Mouse (Mus musculus) neutrophil, adult 5-6 weeks (primary cell): ENCODE data around the gene Mon2. TPM values are rescaled to one million over a fixed set of nuclear protein-coding genes. Genes with fewer than 3 reads are reported as not detected.

ENCODE experiments used
- ATAC-seq: fragments of 151-379, 151-347 bp; 2 replicates; pipeline ENCODE4 v1.8.0; 2017; ENCODE audit warnings: mild to moderate bottlenecking, moderate TSS enrichment; ENCODE audit not compliant: insufficient number of reproducible peaks, poor library complexity, low FRiP score, severe bottlenecking; ENCODE audit errors: extremely low read depth
- total RNA-seq: library from RNA; stranded (forward); fragments of 200-1000 nt; gene quantifications from 2 replicates; pipeline ENCODE4 v1.2.3, GENCODE M21; 2017

Mon2 gene
- total RNA-seq, 1 experiment from 2014 or later, result 162 TPM

DNA sequence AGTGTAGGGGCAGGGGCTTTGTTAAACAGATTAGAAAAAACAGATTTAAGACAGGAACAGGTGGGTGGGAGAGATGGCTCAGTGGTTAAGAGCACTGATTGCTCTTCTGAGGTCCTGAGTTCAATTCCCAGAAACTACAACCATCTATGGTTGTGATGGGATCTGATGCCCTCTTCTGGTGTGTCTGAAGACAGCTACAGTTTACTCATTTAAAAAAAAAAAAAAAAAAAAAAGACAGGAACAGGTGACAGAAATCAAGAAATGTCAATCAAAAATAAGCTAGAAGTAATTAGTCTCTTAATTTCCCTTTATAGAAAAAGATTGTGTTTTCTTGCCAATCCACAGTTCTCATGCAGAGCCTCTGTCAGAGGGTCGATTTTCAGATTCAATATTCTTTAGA, 74.3 kb downstream of the Mon2 start:
- ATAC-seq, result no peak

DNA sequence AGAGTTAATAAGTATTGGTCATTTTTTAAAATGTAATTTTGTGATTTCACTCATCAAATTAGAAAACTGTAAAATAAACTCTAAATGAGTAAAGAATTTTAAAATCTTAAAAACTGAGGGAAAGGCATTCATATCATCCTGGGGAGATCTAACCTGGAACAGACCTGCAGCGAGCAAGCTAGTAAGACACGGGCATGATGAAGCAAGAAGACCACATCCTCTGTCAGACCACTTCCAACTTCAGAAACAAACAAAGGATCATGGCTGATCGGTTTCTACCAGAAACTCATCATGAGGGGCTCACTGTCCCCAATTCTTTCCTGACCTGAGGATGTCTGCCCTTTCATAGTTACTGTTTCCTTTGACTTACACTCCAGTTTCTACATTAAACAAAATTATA, 74.9 kb downstream of the Mon2 start:
- no peak for ATAC-seq

DNA sequence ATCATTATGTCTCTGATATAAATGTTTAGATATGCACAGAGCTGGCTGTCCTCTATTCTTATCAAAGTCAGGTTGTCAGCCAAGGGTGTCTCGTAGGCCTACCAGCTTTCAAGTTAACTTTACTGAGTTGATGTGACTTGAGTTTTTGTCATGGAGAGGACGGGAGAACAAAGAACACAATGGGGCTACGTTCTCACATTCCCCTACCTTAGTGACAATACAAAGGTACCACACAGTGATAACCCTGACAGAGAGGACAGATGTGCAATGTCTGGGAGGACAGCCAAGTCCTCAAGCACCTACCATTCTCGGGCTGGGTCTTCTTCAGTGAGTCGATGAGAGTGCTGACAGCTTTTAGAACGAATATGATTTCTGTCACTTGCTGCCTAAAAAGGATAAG, 76.9 kb downstream of the Mon2 start:
- ATAC-seq, result no peak

DNA sequence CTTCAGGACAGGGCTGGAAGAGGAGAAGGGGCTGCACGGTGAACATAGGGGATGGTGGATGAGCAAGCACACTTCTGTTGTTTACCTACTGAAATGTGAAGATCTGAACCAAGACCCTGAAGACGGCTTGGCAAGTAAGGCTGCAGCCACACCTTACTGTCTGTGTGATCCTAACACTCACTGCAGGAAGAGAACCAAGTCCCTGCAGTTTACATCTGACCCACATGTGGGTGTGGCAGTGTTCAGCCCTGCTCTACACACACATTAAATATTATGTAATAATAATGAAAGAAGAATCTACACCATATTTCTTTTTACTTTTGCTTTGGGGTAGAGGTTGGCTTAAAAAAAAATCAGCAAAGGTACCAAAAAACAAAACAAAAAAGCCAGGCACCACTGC, 78.5 kb downstream of the Mon2 start:
- no peak for ATAC-seq

DNA sequence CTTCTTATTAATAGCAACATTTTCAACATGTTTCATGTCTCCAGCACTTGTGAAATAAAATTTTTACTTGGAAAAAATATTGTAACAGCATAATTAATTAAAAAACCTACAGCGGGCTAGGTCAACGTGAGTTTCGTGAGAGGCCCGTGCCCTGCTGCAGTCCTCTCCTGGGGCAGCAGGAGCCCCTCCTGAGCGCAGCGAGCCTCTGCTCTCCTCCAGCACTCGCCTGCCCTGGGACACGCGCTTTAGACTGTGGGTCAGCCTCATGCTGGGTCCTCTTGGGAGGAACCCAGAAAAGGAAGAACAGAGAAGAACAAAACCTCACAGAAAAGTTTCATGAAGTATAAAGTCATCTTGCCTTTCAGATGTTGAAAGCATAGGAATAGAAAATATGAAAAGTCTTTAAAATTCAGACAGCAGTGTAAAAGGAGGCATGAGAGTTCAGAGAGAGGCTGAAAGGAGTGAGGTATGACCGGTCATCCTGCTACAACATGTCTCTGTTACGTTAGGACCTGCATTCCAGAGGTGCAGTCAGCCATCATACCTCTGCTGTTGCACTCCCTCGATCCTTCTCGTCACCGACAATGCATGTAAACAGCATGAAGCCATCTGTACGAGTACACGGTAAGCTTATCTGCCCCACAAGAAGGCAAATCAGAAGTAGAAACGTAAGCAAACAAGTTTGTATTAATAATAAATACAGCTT, 81.8 kb downstream of the Mon2 start:
- no peak for ATAC-seq

DNA sequence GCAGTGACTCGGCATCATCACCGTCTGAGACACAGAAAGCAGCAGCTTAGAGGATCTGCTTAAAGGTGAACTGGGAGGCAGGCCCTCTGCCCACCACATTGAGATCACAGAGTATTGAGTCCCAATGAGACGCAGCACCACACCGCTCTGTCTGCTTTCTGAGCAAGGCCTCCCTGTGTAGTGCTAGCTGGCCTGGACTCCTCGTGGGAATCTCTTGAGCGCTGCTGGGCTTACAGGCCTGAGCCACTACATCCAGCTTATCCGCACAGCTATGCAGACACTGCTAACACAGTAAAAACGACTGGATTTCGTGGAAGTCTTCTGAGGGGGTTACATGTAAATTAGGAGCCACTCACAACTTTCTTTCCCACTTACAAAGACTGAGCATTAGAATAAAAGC, 84.7 kb downstream of the Mon2 start:
- no peak for ATAC-seq

DNA sequence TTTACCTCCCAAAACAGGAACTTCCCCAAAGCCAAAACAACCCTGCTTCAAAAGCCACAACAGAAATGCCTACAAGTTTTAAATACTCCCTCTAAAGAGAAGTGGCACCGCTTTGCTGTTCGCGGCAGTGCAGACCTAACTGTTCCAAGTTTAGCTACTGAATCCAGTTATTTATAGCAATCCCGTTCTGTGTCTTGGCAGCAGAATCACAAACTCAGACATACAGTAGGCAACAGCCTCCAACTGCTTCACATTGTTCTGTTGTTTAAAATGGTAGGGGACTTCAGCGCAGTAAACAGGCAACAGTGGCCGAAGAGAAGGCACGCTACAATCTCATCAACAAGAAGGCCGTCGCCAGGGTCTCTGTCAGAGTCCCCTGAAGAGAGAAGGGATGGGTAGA, 85.3 kb downstream of the Mon2 start:
- ATAC-seq, result no peak

DNA sequence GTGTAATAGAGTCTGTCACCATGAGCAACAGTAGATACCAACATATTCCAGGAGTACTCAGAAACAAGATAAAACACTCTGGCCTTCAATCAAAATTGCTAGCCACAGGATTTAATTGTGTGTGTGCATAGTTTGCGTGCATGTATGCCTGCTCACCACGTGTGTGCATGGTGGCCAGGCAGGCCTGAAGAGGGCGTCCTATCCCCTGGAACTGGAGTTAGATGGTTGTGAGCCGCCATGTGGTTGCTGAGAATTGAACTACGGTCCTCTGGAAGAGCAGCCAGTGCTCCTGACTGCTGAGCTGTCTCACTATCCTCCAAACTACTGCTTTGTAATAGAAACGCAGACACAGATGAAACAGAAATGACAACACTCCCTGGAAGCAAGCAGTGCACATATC, 85.7 kb downstream of the Mon2 start:
- no peak for ATAC-seq

DNA sequence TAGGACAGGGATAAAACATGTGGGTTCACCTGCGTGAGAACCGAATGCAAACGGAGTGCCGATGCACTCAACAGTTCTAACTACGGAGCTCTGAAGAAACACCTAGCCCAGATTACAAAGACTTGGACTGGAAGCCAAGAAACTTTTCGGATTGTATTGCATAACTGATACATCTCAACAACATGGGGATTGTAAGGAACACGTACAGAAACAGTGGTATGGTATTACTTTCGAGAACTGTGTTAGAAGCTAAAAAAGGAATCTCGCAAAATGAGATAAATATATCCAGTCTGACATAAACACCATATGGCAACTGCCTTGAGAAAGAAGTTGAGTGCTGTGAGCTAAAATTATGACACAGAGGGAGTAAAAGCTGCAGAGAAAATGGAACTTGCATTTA, 86.4 kb downstream of the Mon2 start:
- ATAC-seq, result no peak

DNA sequence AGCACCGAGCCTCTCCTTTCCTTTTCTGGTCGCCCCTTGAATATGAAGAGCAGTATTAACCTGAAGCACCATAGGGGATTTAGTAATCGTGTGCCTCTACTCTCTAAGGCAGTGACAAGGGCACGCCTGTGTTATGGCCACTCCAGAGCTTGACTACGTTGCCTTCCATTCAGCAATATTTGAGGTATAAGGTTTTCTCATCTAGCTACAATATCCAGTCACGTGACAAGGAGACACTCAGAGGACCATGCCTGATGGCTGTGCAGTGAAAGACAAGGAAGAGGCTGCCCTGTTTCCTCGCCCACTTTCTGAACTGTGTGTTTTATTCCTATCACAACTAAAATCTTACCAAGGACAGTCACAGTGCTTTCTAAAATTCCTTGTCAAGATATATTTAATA, 87.9 kb downstream of the Mon2 start:
- no peak for ATAC-seq

DNA sequence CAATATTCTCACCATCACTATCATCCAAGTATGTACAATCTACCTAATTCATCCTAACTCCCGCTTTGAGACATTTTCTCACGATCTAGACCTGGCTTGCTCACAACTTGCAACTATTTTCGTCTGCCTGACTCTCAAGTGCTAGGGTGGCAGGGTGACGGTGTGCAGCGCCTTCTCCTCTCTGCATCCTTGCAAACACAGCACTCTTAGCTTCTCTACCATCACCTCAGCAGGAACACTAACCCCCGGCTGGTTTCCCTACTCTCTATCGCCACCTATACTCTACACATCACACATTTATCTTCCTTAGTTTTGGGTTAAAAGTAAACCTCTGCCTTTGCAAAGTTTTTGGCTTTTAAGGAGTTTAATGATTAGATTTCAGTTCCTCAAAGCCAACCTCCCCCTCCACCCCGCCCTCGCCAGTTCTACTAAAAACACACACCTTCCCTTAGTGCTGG, 88.6 kb downstream of the Mon2 start:
- peak; percentile 69 for ATAC-seq

DNA sequence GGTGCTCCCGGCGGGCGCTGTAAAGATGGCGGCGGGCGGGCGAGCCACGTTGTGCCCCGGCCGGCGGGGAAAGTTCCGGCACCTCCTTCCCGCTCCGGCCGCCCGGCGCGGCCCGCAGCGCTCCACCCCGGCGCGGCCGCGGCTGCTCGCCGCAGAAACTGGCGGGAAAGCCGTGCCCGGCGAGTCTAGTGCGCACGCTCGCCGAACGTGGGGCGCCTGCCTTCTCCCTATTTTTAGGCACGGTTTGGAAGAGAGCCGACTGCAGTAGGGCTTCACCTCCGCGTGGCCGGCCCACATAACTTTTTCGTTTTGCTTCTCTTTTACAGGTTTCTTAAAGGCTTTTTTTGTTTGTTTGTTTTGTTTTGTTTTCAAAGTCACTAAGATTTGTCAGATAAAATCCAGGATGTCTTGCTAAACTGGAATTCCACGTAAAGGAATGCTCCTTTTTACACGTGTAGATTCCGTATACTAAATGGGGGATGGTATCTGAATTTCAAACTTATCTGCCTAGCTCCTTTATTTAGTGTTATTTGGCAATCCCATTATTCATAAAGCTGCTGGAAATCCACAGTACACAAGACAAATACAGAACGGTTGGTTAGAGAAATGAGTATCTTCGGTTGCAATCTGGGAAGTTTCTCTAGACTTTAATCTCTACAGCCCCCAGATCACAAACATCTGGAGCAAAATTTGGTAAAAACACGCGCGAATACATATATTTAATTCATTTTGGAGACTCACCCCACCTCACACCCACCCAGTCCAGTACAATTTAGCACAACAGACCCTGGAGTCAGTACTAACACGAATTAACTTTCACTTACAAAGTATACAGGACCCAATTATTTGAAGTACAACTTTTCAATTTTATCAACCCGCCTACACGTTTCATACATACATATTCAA, 89.7 kb downstream of the Mon2 start:
- no peak for ATAC-seq

DNA sequence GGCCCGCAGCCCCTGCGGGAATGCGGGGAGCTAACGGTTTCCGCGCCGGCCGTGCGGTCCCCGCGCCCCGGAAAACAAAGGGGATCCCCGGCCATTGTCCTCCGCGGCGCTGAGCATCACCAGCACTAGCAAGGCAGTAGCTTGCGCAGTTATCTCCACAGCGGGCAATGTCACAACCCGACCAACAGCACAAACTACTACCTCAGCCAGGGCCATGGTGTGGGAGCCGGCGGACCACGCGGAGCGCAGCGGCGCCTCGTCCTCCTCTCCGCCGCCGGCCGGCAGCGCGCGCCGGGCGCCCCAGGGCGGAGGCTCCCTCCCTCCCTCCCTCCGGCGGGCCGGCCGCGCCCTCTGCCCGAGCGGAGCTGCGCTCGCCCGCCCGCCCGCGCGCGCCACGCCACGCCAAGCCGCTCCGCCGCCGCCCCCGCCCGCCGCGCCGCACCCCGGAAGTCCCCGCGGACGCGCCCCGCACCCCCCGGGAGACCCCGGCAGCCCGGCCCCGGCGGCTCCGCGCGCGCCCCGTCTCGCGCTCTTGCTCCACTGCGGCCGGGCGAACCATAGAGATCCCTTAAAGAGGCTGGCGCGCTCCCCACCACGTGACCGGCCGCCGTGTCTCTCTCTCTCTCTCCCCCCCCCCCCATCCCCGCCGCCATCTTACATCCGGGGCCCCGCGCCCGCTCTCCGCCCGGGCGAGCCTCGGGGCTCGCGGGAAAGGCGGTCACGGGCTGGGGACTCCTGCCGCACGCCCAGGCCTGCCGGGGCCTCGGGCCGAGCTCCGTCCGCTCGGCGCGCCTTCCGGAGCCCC, 90.6 kb downstream of the Mon2 start:
- peak; percentile 51 for ATAC-seq

DNA sequence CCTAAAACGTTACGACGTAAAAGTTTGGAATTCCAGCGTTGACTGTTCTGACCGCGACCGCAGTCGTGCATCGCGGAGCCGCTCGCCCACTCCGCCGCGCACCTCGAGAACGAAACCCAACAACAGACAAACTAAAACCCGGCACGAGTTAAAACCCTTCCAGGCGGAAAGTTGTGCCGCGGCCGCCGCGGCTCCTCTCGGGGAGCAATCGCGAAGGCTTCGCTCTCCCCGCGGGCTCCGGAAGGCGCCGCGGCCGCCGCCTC, 91.1 kb downstream of the Mon2 start:
- peak; percentile 20; the same call in 1 of the 2 replicates for ATAC-seq

DNA sequence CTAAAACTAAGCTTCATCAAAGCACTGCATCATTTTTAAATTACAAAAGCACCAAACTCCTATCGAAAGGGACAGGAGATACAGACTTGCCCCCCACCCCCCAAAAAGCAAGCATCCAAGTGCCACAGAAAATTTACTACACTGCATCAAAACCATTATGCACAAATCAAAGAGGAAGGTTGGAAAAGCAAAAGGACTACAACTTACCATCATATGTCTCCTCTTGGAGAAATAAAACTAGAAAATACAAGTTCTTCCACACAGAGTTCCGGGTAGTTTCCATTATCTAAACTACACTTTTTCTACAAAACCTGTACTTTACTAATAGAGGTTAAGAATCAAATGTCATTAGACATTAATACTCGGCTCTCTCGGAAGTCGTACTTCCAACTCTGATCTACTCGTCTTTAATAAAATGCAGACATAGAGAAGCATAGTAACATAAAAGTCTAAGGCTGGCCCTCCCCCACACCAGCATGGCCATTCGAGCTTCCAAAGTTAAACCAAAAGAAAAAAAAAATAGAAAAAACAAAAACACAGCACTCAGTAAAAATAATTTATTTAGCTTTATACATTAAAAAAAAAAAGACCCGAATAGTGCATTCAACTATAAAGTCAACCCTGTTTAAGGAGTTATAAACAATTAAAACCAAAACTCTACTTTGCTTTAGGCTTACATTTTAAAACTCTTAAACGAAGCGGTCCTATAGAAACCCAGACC, 91.6 kb downstream of the Mon2 start:
- ATAC-seq, result no peak

DNA sequence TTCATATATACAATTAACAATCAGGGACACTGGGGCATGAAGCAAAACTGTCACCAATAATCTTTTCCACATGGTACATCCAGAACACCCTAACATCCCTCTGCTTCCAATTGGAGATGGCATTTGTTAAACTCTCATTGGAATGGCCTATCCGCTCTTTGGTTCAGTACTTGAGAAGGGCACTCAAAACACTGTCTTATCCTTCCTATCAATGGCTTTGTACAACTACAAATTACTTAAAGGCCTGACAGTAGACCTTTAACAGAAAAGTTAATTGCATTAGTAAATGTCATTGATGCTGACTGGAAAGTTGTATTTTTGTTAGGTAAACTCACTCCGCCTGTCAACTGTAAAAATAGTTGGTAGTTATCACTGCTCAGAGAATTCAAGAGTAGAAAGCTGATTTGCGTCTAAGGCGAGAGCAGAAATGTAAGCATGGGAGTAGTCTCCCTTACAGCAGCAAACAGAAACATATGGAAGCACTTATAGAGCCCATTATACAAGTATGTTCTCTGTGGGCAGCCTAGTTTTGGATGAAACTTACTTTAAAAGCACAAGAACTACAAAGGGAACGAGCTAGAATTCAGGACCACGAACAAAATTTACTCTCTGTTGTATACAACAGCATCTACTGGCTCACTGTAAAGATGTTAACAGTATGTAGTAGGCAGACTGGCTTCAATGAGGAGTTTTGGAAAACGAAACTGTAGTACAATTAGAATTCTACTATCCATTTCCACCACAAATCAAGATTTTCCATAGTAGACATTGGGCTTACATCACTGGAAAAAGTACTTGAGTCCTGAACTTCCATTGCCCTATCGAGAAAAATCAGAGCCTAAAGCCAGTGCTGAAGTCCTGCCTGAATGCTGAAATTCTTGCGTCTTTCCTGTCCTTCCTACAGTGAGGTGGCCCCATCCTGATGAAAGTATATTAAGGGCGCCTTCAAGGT, 92.5 kb downstream of the Mon2 start:
- ATAC-seq, result no peak

DNA sequence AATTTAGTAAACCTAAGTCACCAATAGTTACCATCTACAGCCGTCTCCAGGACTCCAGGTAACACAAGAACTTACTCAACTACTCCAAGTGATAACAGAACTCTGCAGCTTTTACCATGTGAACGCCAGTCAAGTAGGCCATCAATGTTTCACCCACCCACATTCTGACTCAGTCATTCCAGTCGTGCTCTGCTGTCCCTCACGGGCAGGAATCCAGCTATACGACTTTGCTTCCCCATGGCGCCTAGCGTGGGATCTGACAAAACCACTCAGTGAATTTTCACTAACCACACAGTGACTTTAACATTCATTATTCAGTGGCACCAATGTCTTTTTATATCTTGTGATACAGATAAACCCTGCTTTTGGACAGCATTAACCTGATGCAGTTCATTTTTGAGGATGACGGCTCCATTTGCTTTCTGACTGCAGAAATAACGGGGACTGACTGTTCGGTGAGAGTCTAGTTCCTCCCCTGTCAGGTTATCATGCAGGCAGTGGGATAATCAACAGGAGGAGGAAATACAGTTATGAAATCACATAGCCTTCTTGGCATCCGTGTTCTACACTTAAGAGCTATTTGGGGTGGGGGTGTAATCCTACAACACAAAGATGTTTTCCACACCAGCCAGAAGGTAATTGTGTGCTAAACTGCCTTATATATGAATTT, 93.3 kb downstream of the Mon2 start:
- no peak for ATAC-seq

DNA sequence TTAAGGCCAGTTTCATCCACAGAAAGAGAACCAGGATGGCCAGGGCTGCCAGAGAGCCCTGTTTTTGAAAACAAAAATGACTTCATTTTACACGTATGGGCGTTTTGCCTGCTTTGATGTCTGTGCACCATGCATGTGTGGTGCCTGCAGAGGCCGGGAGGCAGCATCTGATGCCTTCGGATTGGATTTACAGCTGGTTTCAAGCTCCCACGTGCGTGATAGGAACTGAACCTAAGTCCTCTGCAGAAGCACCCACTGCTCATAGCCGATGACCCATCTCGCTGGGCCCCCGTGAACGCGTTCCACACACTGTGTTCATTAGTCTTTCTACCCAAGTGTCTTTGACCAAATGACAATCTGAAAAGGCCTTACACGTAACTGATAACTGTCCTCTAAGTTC, 96.2 kb downstream of the Mon2 start:
- ATAC-seq, result no peak
